Mouse (Mus musculus) neural tube, embryonic 12.5 days (tissue): ENCODE measurements around the gene Wdpcp. TPM values are rescaled to one million over a fixed set of nuclear protein-coding genes. Genes with fewer than 3 reads are reported as not detected.

Source experiments
- ATAC-seq: fragments of 200-750 bp; cut with Nextera tagmentation; 2 replicates; pipeline ENCODE4 v1.8.0; 2017; ENCODE audit warnings: low read depth, mild to moderate bottlenecking, moderate TSS enrichment, moderate library complexity; ENCODE audit not compliant: low FRiP score
- H3K27ac ChIP-seq: fragments of 300-500 bp; sonication (generic); 2 replicates; pipeline ENCODE4 v1.5.1; 2016
- H3K27me3 ChIP-seq: fragments of 300-500 bp; sonication (generic); replicated peaks from 2 replicates; pipeline ENCODE4 v1.6.1; 2016; ENCODE audit warnings: mild to moderate bottlenecking
- H3K36me3 ChIP-seq: fragments of 300-500 bp; sonication (generic); 2 replicates; pipeline ENCODE4 v1.6.1; 2016; ENCODE audit warnings: mild to moderate bottlenecking
- H3K4me1 ChIP-seq: fragments of 300-500 bp; sonication (generic); 2 replicates; pipeline ENCODE4 v1.6.1; 2016
- H3K4me2 ChIP-seq: fragments of 300-500 bp; sonication (generic); replicated peaks from 2 replicates; pipeline ENCODE4 v1.6.1; 2016; ENCODE audit warnings: mild to moderate bottlenecking
- H3K4me3 ChIP-seq: fragments of 300-500 bp; sonication (generic); 2 replicates; pipeline ENCODE4 v1.5.1; 2016
- H3K9ac ChIP-seq: fragments of 300-500 bp; sonication (generic); 2 replicates; pipeline ENCODE4 v1.6.1; 2016; ENCODE audit warnings: mild to moderate bottlenecking
- H3K9me3 ChIP-seq: fragments of 300-500 bp; sonication (generic); 2 replicates; pipeline ENCODE4 v1.6.1; 2016; ENCODE audit warnings: mild to moderate bottlenecking
- WGBS: fragments of 180-500 bp; shearing (Covaris S2); methylation state at CpG from one replicate; pipeline ENCODE4 v1.1.7; 2016; 5-methylcytosine and 5-hydroxymethylcytosine counted together
- polyA plus RNA-seq: library from polyadenylated mRNA; unstranded; fragments of >200 nt; fragmentation: Nextera tagmentation; extraction: Ambion mirVana; gene quantifications from 2 replicates; pipeline ENCODE4 v1.2.1, GENCODE M21; 2016

The Wdpcp gene
- polyA plus RNA-seq, 1 experiment from 2014 or later = 11.4 TPM

GRCm38 (mm10) chr11:21690730-21691129 lies 118.7 kb downstream of the Wdpcp start:
- 91% methylated on average over 2 of the region's 2 CpGs for WGBS
- ATAC-seq = no peak
- no peaks in the 10 kb centered on the region for H3K4me1 ChIP-seq

GRCm38 (mm10) chr11:21694087-21694486 lies 122.1 kb downstream of the Wdpcp start:
- Histone ChIP-seq H3K9me3 (no peaks in the 10 kb centered on the region), H3K36me3 (no peaks in the 10 kb centered on the region), H3K4me3 (no peak overlapping the region), H3K9ac (no peak overlapping the region), H3K4me1 (no peaks in the 10 kb centered on the region), H3K27me3 (no peaks in the 10 kb centered on the region), H3K4me2 (no peak overlapping the region), H3K27ac (no peak overlapping the region)
- 92% methylated on average over 6 of the region's 6 CpGs for WGBS
- ATAC-seq = no peak

More at GRCm38 (mm10) chr11:21690730-21691129, 118.7 kb downstream of the Wdpcp start:
- no peak overlapping the region for H3K9ac ChIP-seq
- H3K9me3 ChIP-seq = no peaks in the 10 kb centered on the region
- H3K27me3 ChIP-seq = no peaks in the 10 kb centered on the region
- no peak overlapping the region for H3K27ac ChIP-seq
- no peaks in the 10 kb centered on the region for H3K36me3 ChIP-seq
- no peak overlapping the region for H3K4me3 ChIP-seq
- H3K4me2 ChIP-seq = no peak overlapping the region

GRCm38 (mm10) chr11:21697642-21698041 lies 125.6 kb downstream of the Wdpcp start:
- no peak overlapping the region for H3K4me2 ChIP-seq
- H3K27ac ChIP-seq = no peak overlapping the region
- no peak overlapping the region for H3K4me3 ChIP-seq
- no peaks in the 10 kb centered on the region for H3K4me1 ChIP-seq
- ATAC-seq = no peak
- H3K9me3 ChIP-seq = no peaks in the 10 kb centered on the region
- H3K9ac ChIP-seq = no peak overlapping the region
- H3K27me3 ChIP-seq = no peaks in the 10 kb centered on the region
- H3K36me3 ChIP-seq = no peaks in the 10 kb centered on the region
- 73% methylated on average over 3 of the region's 3 CpGs for WGBS

- no peaks in the 10 kb centered on the region for H3K9me3 ChIP-seq
- no peak overlapping the region for H3K27ac ChIP-seq
- no peak for ATAC-seq
Observed at GRCm38 (mm10) chr11:21713508-21713907, 141.5 kb downstream of the Wdpcp start.

GRCm38 (mm10) chr11:21714065-21714464 lies 142.0 kb downstream of the Wdpcp start:
- Histone ChIP-seq H3K36me3 (0 out of 2 replicates have a peak, but pooled peaks cover 4% of the 10 kb centered on the region), H3K9ac (no peak overlapping the region), H3K4me2 (no peak overlapping the region), H3K4me1 (no peaks in the 10 kb centered on the region), H3K27me3 (no peaks in the 10 kb centered on the region), H3K9me3 (no peaks in the 10 kb centered on the region), H3K4me3 (no peak overlapping the region), H3K27ac (no peak overlapping the region)
- ATAC-seq = no peak
- WGBS = 95% methylated on average over 1 of the region's 1 CpGs

More at GRCm38 (mm10) chr11:21713508-21713907, 141.5 kb downstream of the Wdpcp start:
- no peak overlapping the region for H3K4me2 ChIP-seq
- no peak overlapping the region for H3K9ac ChIP-seq
- no peaks in the 10 kb centered on the region for H3K4me1 ChIP-seq
- H3K36me3 ChIP-seq = 0 out of 2 replicates have a peak, but pooled peaks cover 4% of the 10 kb centered on the region
- H3K27me3 ChIP-seq = no peaks in the 10 kb centered on the region
- no peak overlapping the region for H3K4me3 ChIP-seq

GRCm38 (mm10) chr11:21726329-21726728 lies 154.3 kb downstream of the Wdpcp start:
- no peak overlapping the region for H3K27ac ChIP-seq
- H3K9me3 ChIP-seq = no peaks in the 10 kb centered on the region
- H3K4me3 ChIP-seq = no peak overlapping the region
- H3K27me3 ChIP-seq = no peaks in the 10 kb centered on the region
- H3K4me2 ChIP-seq = no peak overlapping the region
- 86% methylated on average over 1 of the region's 1 CpGs for WGBS
- ATAC-seq = no peak
- H3K36me3 ChIP-seq = no peaks in the 10 kb centered on the region
- H3K9ac ChIP-seq = no peak overlapping the region
- no peaks in the 10 kb centered on the region for H3K4me1 ChIP-seq

GRCm38 (mm10) chr11:21729056-21729455 lies 157.0 kb downstream of the Wdpcp start:
- no peaks in the 10 kb centered on the region for H3K9me3 ChIP-seq
- no peaks in the 10 kb centered on the region for H3K4me1 ChIP-seq
- no peak overlapping the region for H3K9ac ChIP-seq
- no peaks in the 10 kb centered on the region for H3K27me3 ChIP-seq
- WGBS = 75% methylated on average over 5 of the region's 5 CpGs
- no peaks in the 10 kb centered on the region for H3K36me3 ChIP-seq
- no peak overlapping the region for H3K27ac ChIP-seq
- no peak overlapping the region for H3K4me2 ChIP-seq
- H3K4me3 ChIP-seq = no peak overlapping the region
- no peak for ATAC-seq

GRCm38 (mm10) chr11:21729961-21730360 lies 157.9 kb downstream of the Wdpcp start:
- Histone ChIP-seq H3K4me2 (no peak overlapping the region), H3K36me3 (no peaks in the 10 kb centered on the region), H3K27me3 (no peaks in the 10 kb centered on the region), H3K9ac (no peak overlapping the region), H3K9me3 (no peaks in the 10 kb centered on the region), H3K4me1 (no peaks in the 10 kb centered on the region), H3K27ac (no peak overlapping the region), H3K4me3 (no peak overlapping the region)
- WGBS = 93% methylated on average over 6 of the region's 6 CpGs
- no peak for ATAC-seq

GRCm38 (mm10) chr11:21735272-21735671 lies 163.2 kb downstream of the Wdpcp start:
- no peaks in the 10 kb centered on the region for H3K36me3 ChIP-seq
- H3K27ac ChIP-seq = no peak overlapping the region
- H3K27me3 ChIP-seq = no peaks in the 10 kb centered on the region
- no peak overlapping the region for H3K9ac ChIP-seq
- no peak overlapping the region for H3K4me2 ChIP-seq
- no peaks in the 10 kb centered on the region; the same call in 1 of the 2 replicates for H3K9me3 ChIP-seq
- whole genome bisulfite sequencing = 57% methylated on average over 6 of the region's 6 CpGs
- no peak for ATAC-seq
- no peaks in the 10 kb centered on the region for H3K4me1 ChIP-seq
- H3K4me3 ChIP-seq = no peak overlapping the region

- ATAC-seq = no peak
- 59% methylated on average over 4 of the region's 4 CpGs for WGBS
- H3K9ac ChIP-seq = no peak overlapping the region
Observed at GRCm38 (mm10) chr11:21749487-21749886, 177.5 kb downstream of the Wdpcp start.

GRCm38 (mm10) chr11:21763201-21763600 lies 191.2 kb downstream of the Wdpcp start:
- ATAC-seq = no peak
- Histone ChIP-seq H3K4me1 (no peaks in the 10 kb centered on the region), H3K27me3 (no peaks in the 10 kb centered on the region), H3K4me3 (no peak overlapping the region), H3K36me3 (no peaks in the 10 kb centered on the region), H3K27ac (no peak overlapping the region), H3K9me3 (no peaks in the 10 kb centered on the region), H3K9ac (no peak overlapping the region), H3K4me2 (no peak overlapping the region)
- WGBS = 97% methylated on average over 4 of the region's 4 CpGs

More at GRCm38 (mm10) chr11:21749487-21749886, 177.5 kb downstream of the Wdpcp start:
- Histone ChIP-seq H3K4me2 (no peak overlapping the region), H3K4me1 (no peaks in the 10 kb centered on the region), H3K27me3 (no peaks in the 10 kb centered on the region), H3K27ac (no peak overlapping the region), H3K4me3 (no peak overlapping the region), H3K36me3 (no peaks in the 10 kb centered on the region), H3K9me3 (no peaks in the 10 kb centered on the region)

- Histone ChIP-seq H3K27me3 (no peaks in the 10 kb centered on the region), H3K9me3 (no peaks in the 10 kb centered on the region), H3K27ac (no peak overlapping the region), H3K4me3 (no peak overlapping the region), H3K36me3 (no peaks in the 10 kb centered on the region), H3K4me2 (no peak overlapping the region), H3K9ac (no peak overlapping the region), H3K4me1 (no peaks in the 10 kb centered on the region)
- WGBS = 95% methylated on average over 3 of the region's 3 CpGs
- ATAC-seq = no peak
Observed at GRCm38 (mm10) chr11:21788831-21789230, 216.8 kb downstream of the Wdpcp start.

GRCm38 (mm10) chr11:21824941-21825340 lies 252.9 kb downstream of the Wdpcp start:
- no peak overlapping the region for H3K9ac ChIP-seq
- no peak overlapping the region for H3K4me2 ChIP-seq
- 91% methylated on average over 3 of the region's 3 CpGs for WGBS
- H3K4me3 ChIP-seq = no peak overlapping the region
- no peaks in the 10 kb centered on the region for H3K4me1 ChIP-seq
- no peak overlapping the region for H3K27ac ChIP-seq
- H3K36me3 ChIP-seq = no peaks in the 10 kb centered on the region
- H3K9me3 ChIP-seq = no peaks in the 10 kb centered on the region
- ATAC-seq = no peak
- no peaks in the 10 kb centered on the region for H3K27me3 ChIP-seq
